Mouse (Mus musculus): ENCODE measurements around the gene Spata31d1b. TPM values are rescaled to one million over a fixed set of nuclear protein-coding genes. Genes with fewer than 3 reads are reported as not detected.
"Not testable (repeated sequence)": the region's sequence is repeated elsewhere in the genome, so short reads cannot be mapped to it uniquely, and the experiment has no call there.

The Spata31d1b gene
- total RNA-seq, 2 experiments from 2014 or later: 0.07 TPM; not detected in 1

DNA sequence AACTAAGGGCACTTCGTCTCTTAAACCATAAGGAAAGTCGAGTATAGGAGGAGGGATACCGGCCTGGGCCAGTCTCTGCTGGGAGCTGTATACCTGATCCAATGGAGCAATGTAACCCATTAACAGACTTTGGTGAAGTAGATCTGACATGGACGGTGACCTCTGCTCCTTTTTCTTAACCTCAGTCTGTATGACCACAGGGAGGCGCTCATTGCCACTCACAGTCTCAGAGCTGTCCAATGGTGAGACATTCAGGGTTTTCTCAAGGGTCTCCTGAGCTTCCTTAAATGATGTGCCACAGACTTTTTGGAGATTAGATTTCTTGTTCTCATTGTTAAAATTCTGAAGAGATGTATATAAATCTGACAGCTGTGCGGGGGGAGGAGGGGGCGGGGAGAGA is 21.5 kb upstream of the Spata31d1b start:
- intact Hi-C loops (cut with DNase I): no loop called here

DNA sequence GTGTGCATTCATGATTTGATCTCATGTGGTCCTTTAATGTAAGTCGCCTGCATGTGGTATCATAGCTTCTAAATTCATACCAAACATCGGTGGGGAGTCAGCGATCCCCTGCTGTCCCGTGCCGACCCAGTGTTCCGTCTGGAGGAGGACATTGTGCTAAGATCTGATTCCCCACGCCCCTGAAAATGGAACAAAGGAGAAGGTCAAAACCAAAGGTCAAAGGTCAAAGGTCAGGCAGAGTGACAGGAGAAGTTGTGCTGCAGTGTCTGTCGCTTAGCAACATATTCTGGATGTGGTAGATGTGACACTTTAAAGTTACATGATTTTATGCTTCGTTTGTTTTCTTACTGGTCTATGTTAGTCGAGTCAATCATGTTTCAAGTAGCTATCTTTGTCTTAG is 20.6 kb upstream of the Spata31d1b start:
- DNase-seq (ENCODE audit: low spot score in 2 of 2): no peak

More for the DNA sequence above, 21.5 kb upstream of the Spata31d1b start:
- DNase-seq (ENCODE audit: low spot score in 2 of 2): no peak

DNA sequence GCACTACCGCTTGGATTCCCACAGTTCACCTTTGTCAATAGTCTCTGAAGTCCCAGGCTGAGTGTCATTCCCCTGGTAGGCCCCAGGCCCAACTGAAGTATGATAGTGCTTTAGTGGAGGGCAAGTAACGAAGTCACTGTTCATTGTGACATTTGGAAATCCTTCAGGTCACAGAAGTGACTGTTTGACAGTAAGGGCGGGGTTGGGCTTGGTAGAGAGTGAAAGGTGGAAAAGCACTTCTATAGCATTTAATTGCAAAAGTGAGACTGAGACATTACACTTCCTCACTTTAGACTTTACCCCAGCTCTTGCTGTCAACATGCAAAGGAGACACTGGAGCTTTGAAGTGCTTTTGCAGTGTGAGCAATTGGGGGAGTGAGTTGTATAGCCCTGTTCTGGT is 18.1 kb upstream of the Spata31d1b start, which contains the start of gene 4921517D22Rik:
TSS of gene 4921517D22Rik (minus strand) at position 101 of the 400 bp plus-strand sequence.
- intact Hi-C loops (cut with DNase I): no loop called here
- no peak for DNase-seq (ENCODE audit: low spot score in 2 of 2)

More for the DNA sequence above, 20.6 kb upstream of the Spata31d1b start:
- intact Hi-C loops (cut with DNase I): no loop called here

DNA sequence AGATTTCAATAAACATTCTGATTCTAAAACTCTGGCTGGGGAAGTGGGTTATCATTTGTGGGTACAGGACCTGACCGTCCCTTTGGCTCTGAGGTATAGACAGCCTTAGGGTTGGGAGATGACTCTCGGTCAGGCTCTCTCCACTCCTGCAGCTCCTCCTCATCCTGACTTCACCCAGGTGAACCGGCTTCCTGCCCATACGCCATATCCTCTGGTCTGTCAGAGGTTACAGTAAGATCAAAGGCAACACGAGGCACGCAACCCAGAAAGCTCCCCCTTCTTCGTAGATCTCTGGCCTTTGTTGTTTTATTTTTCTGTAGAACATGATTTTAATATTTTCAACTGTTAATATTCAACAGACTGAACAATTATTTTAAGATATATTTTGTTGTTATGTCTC is 16.3 kb upstream of the Spata31d1b start:
- intact Hi-C loops (cut with DNase I): no loop called here

DNA sequence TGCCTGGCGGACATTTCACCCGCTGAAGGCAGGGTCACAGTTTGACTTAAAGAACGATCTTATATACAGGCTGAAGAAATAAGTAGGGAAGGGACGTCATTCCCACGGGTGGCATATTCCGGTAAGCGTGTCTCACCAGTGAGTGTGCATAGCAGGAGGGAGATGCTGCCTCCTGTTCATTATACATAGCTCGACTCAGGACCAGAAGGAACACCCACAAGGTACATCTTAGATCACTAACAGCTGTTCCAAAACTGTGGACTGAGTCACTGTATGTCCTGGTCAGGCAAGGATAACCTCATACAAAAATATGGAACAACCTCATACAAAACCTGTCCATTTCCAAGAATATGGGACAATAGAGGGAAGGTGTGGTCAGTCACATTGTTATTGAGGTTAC is 13.0 kb upstream of the Spata31d1b start:
- intact Hi-C loops (cut with DNase I): no loop called here
- peak in 1 of 2 experiments; percentile 70 for DNase-seq (ENCODE audit: low spot score in 2 of 2)

More for the DNA sequence above, 16.3 kb upstream of the Spata31d1b start:
- no peak for DNase-seq (ENCODE audit: low spot score in 2 of 2)

DNA sequence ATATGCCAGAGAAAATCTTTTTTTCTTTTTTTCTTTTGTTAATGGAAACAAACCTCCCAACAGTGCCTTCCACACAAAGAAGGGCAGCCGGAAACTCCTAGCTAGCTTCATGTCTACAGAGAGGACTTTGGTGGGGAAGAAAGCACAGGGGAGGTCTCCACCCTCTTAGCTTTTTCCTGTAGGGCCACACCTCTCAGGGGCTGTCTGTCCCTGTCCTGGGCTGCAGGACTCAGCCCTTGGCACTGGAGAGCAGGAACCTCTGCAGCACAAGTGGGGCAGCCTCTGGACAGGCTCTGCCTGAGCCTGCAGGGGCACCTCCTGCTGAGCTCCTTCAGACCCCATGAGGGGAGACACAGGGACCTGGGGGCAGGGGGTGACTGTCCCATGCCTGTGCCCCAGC is 11.9 kb upstream of the Spata31d1b start:
- intact Hi-C loops (cut with DNase I); DNase-seq (ENCODE audit: low spot score in 2 of 2): not testable (repeated sequence)

DNA sequence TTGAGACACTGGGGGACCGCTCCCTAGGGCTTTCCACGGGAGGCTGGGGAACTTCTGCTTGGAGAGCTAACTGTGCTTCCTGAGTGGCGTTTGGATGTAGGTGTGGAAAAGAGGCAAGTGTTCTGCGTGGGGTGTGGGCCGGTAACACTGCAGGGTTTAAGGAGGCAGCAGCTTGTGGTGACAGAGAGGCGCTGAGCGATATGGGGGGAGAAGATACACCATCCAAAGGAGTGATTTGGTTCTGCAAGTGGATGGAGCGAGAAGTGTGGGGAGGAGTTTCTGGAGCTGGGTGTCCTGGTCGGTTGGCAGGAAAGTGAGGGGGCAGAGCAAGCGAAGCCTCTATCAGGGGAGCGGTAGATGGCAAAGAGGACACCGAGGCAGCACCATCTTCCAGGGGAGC is 8.6 kb upstream of the Spata31d1b start:
- intact Hi-C loops (cut with DNase I): no loop called here
- peak; percentile 22 to 78 for DNase-seq (ENCODE audit: low spot score in 2 of 2)

DNA sequence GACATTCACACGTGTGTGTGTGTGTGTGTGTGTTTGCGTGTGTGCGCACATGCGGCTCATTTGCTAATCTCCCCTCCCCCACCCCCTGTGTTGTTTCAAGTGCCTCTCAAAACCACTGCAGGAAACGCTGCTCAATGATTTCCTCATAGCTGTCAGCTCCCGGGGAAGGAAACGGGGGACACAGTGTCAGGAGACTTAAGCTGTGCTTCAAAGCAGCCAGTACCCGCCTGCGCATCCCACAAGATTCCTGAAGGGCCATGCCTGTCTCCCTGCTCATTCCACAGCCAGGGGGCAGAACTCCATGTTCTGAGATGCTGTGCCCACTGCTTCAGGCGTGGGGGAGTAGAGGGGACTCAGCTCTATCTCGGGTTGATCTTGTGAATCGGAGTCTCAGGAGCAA is 7.5 kb upstream of the Spata31d1b start:
- DNase-seq (ENCODE audit: low spot score in 2 of 2): peak in 1 of 2 experiments; percentile 34
- intact Hi-C loops (cut with DNase I): no loop called here

DNA sequence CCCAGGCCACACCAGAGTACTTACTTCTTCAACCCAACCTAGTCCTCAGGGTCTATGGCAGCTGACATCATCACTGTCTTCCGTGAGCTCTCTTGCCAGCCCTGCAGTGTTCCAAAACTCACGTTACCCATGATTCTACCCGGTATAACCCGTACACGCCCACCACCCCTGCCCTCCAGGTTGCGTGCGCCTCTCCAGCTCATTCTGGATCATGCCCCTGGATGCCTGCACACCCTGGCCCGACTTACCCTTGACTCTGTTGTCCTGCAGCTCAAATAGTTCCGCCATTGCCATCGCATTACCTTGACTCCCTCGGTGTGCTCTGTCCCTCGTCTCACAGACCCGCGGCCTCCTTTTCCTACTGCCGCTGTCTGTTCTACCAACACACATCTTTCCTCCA is 1.9 kb upstream of the Spata31d1b start, which contains the start of gene Spata31d1a:
TSS of gene Spata31d1a (minus strand) at position 101 of the 400 bp plus-strand sequence.
- intact Hi-C loops (cut with DNase I): no loop called here
- no peak for DNase-seq (ENCODE audit: low spot score in 2 of 2)

DNA sequence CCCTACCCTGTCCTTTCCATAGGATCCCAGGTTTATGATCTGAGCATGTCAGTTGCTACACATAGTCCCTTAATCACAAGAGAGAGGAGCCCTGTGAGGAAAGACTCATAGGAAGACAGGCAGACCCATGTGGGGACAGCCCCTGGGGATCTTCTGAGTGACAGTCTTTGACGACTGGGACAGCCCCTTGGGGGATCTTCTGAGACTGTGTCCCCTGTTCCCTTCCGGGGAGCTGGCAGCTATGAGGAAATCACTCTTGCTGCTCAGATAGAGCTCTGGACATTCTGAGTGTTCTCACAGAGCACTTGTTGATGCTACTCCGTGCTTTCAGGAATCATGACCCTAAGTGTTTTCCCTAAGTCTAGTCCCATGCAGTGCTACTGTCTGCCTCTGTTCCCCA is 1.6 kb downstream of the Spata31d1b start:
- DNase-seq (ENCODE audit: low spot score in 2 of 2): no peak
- intact Hi-C loops (cut with DNase I): no loop called here

DNA sequence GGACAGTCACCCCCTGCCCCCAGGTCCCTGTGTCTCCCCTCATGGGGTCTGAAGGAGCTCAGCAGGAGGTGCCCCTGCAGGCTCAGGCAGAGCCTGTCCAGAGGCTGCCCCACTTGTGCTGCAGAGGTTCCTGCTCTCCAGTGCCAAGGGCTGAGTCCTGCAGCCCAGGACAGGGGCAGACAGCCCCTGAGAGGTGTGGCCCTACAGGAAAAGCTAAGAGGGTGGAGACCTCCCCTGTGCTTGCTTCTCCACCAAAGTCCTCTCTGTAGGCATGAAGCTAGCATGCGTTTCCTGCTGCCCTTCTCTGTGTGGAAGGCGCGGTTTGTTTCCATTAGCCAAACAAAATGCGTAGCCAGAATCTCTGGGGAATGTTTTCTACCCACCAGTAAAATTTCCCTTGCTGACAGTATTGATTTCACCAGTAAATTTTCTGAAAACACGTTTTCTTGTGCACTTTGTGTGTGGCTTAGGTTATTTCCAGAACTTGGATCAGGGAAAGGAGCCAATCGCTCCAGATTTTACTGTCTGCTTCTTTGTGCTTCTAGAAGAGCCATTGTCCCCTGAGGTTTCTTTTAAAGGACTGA is 6.9 kb downstream of the Spata31d1b start:
- DNase-seq (ENCODE audit: low spot score in 2 of 2); intact Hi-C loops (cut with DNase I): not testable (repeated sequence)

DNA sequence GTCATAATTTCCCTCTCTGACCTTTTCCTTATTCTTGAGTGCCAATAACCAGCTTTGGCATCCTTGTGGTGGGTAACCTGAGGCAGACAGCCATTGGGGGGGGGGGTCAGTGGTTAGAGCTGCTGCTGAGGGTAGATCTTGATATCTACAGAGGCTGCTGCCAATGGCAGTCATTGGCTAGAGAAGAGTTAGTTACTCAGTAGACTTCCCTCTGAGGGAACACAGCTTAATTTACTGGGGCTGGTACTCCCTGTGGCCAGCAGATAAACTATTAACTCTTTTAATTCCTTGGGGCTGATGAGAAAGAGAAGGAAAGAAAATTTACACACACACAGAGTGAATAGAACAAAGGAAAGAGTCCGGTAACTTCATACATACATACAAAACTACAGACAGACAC is 7.4 kb downstream of the Spata31d1b start:
- intact Hi-C loops (cut with DNase I): no loop called here
- no peak for DNase-seq (ENCODE audit: low spot score in 2 of 2)

DNA sequence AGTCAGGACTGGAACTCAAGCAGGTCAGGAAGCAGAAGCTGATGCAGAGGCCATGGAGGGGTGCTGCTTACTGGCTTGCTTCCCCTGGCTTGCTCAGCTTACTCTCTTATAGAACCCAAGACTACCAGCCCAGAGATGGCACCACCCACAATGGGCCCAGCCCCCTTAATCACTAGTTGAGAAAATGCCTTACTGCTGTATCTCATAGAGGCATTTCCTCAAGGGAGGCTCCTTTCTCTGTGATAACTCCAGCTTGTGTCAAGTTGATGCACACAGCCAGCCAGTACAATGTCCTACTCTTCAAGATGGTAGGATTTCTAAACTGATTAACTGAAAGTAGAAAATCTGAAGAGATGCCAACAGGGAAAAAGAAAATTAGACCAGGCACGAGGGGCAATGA is 10.0 kb downstream of the Spata31d1b start:
- DNase-seq (ENCODE audit: low spot score in 2 of 2); intact Hi-C loops (cut with DNase I): not testable (repeated sequence)

DNA sequence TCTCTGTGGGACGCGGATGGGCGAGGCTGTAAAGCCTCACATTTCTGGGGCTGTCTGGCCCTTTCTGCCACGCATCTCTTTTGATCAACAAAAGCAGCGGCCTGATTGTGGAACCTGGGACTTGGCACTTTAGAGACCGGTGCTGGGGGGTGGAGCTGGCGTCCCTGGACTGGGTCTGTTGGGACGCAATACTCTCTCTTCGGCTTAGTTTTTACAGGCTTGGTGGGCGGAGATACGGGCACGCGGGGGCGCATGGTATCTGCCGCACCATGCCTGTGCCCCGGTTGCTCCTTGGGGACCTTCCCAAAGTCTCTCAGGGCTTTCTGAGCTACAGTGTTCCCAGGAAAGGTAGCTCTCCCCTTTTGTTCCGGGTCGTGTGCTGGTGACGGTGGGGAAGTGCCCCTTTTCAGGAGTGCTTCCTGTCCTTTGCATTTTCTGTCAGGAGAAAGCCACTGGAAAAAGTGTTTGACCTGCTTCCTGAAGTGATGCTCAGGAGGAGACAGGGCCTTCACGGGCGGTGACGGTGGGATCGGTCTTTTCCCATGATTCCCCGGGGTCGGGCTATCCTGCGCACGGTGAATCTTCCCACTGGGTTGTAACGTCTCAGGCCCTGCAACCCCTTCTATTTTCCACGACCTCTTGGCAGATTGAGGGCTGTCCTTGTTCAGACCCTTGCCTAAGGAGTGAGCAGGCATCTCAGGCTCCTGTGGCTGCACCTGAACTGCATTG is 14.2 kb downstream of the Spata31d1b start:
- no peak for DNase-seq (ENCODE audit: low spot score in 2 of 2)
- intact Hi-C loops (cut with DNase I): loop anchor here (5.0 kb wide), 3 partner anchors 49 to 209 kb away; partner anchors contain the start of gene Golm1

DNA sequence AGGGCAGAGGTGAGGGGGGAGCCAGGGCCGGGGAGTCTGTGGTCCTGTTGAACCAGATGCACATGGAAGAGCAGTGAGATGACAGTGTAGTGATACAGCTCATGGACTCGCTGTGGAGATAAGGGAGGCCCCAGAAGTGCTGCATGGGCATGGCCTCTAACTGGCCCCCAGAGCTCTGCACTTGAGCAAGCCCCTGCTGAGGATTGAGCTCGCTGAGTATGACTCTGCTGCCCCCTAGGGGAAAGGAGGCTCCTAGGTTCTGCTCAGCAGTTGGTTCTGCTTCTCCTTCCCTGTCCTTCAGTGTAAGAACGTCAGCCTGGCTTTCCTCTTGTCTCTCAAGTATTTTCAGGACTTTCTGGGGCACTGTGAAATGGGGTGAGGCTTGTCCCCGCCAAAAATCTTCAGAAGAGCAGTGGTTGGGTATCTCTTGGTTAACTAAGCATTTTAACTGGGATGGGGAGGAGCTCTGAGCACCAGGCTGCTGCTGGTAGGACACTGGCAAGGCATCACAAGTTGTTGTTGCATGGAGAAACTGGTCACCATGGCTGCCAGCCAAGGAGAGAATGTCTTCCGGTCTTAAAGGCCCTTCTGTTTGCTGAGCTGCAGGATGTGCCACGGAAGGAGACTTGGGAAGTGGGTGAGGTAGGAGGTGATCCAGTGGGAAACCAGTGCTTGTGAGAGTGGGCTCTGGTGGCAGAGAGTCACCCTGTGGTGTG is 16.5 kb downstream of the Spata31d1b start:
- peak; percentile 86 to 90 for DNase-seq (ENCODE audit: low spot score in 2 of 2)
- intact Hi-C loops (cut with DNase I): loop anchor here (5.0 kb wide), 3 partner anchors 51 to 211 kb away; partner anchors contain the start of gene Golm1

DNA sequence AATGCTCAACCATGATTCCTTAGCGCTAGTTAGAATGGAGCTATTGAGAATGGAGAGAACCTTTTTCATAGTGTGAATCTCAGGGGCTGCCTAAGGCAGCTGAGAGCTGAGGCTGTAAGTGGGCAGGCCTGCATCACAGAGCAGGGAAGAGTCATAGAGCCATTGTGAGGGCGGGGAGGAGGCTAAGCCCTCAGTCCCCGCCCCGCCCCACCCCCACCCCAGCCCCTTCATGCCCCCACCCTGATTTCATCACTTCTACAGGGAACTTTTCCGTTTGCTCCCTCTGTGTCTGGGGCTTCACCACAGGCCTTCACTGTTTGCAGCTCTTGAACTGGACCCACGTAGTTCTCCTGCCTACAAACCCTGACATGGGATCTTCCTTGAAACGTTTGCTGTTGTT is 19.6 kb downstream of the Spata31d1b start, which contains the start of gene Spata31d1d:
TSS of gene Spata31d1d (minus strand) at position 101 of the 400 bp plus-strand sequence.
- DNase-seq (ENCODE audit: low spot score in 2 of 2): no peak
- intact Hi-C loops (cut with DNase I): no loop called here

DNA sequence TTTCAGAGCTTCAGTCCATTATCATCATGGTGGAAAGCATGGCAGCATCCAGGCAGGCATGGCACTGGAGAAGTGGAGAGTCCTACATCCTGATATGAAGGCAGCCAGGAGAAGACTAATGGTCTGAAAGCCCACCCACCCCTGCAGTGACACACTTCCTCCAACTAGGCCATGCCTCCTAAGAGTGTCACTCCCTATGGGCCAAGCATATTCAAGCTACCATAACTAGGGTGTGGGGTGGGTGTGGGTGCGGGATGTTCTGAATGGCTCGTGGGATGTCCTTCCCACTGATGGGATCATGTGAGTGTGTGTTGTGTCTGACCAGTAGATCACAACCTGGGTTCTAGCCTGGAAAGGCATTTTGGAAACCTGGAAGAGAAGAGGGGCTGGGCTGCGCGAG is 21.9 kb downstream of the Spata31d1b start:
- intact Hi-C loops (cut with DNase I): no loop called here
- DNase-seq (ENCODE audit: low spot score in 2 of 2): no peak

DNA sequence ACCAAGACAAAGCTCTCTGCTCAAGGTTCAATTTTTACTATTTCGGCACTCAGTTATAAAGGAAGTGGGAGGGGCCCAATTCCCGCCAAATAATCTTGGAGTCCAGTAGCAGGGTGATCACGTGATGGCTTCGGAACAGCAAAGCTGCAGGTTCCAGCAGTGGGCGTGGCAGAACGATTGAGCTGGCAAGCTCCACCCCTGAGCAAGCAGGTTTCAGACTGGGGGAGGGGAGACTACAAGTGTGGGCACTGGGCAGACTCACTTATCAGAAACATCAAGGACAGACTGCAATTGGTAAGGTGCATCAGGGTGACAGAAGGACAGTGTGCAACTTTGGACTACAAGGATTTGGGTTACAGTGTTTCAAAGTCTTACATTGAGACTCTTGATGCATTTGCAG is 22.3 kb downstream of the Spata31d1b start:
- intact Hi-C loops (cut with DNase I); DNase-seq (ENCODE audit: low spot score in 2 of 2): not testable (repeated sequence)

DNA sequence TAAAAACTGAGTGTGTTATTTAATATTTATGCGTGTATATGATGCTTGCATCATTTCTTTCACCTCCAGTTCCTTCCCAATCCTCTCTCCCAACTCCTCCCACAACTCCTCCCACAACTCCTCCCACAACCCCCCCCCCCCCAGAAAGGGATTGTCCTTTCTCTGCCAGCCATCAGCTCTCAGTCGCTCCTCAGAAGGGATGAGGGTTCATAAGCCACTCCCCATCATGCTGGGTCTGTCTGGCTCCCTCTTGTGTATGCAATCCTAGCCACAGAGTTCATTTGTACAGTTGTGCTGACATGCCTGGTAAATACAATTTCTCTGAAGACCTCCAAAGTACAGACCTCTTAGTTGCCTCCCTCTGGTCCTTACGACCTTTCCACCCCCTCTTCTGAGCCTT is 23.1 kb downstream of the Spata31d1b start:
- intact Hi-C loops (cut with DNase I): no loop called here
- no peak for DNase-seq (ENCODE audit: low spot score in 2 of 2)

DNA sequence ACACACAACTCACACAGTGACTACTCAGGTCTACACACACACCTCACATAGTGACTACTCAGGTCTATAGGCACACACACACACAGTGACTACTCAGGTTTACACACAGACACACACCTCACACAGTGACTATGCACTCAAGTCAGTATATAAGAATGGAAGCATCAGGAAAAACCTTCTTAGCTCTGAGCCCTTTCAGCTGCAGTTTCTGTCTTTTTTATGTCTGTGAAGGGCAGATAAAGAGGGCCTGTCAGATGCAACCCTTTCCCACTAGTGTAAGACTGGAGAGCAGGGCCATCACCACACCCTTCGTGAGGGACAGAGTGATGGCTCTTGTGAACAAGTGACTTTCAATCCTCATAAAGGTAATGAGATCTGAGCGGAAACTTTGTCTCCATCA is 26.4 kb downstream of the Spata31d1b start:
- intact Hi-C loops (cut with DNase I): no loop called here

More for the DNA sequence above, 26.4 kb downstream of the Spata31d1b start:
- no peak for DNase-seq (ENCODE audit: low spot score in 2 of 2)

All from left cerebral cortex, postnatal 25 days (tissue).